Mouse (Mus musculus) heart, postnatal 4 days (tissue): ENCODE measurements at regions not wholly inside any gene's neighbourhood (a gene's known extent, or its start where the extent isn't known, plus 50 kb on each side); places are given as distances from the start of the nearest gene placed in this dataset.

ENCODE experiments used
- DNase-seq: peaks from one replicate; pipeline ENCODE4 v3.0.0; 2021

DNA sequence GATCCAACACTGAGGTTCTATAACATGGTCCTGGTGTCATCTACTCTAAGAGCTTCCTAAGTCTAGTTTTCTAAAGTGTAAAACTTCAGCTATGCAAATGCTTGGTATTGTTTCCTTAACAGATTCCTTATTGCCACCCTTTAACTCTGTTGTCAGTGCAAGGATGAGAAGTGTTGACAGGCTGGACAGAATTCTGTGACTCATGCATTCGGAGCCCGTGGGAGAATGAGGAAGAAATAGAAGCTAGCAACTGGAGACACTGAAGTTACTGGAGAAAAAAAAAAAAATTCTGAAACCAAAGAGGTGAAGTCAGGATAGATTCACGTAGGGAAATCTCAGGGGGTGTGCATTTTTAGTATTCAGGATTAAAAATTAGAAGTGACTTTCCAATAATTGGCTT, 128.6 kb upstream of the Pum3 start:
- DNase-seq, result no peak

- DNase-seq, result no peak
Measured at GRCm38 (mm10) chr19:27556697-27557096, 127.1 kb upstream of the Pum3 start.

- no peak for DNase-seq
Measured at GRCm38 (mm10) chr19:27554841-27555240, 125.2 kb upstream of the Pum3 start.

GRCm38 (mm10) chr19:27553266-27553665, 123.6 kb upstream of the Pum3 start:
- DNase-seq, result no peak

- no peak for DNase-seq
Measured at GRCm38 (mm10) chr19:27537746-27538145, 108.1 kb upstream of the Pum3 start.

- no peak for DNase-seq
Measured at GRCm38 (mm10) chr19:27537066-27537465, 107.4 kb upstream of the Pum3 start.

GRCm38 (mm10) chr19:27527940-27528558, 98.4 kb upstream of the Pum3 start:
- DNase-seq, result no peak

- no peak for DNase-seq
Measured at GRCm38 (mm10) chr19:27519326-27520061, 89.9 kb upstream of the Pum3 start.

- DNase-seq, result peak; percentile 9
Measured at GRCm38 (mm10) chr19:27514267-27514666, 84.6 kb upstream of the Pum3 start.

DNA sequence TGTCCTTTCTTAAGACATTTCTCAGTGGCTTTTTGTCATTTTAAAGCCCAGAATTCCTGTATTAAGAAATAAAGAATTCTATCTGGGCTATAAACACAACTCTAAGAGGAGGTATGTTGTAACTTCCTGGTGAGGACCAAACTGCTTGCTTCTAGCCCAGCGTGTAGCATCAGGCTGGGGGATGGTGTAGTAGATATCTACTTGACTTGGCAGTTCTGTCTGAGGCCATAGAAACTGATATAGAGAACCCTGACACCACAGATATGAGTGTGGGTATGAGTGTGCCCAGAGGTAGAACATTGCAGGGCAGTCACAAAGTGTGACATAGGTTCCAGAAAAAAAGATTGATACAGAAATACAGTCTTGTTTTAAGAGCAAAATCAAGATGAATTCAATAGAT, 83.9 kb upstream of the Pum3 start:
- no peak for DNase-seq

DNA sequence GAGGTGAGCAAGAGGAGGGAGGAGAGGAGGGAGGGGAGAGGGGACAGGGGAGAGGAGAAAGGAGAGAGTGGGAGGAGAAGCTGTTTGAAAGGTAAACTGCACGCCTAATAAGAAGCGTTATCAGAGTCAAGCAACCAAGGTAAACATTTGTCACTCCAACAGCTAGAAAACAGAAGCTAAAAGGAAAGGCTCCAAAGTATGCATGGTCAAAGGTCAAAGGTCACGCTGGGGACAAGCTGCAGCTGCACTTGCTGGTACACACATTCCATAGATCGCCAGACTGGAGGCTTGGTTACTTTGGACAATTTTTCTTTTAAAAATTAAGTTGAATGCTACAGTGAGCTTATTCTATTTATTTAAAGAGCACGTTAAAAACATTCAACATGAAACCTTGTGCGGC, 81.7 kb upstream of the Pum3 start:
- DNase-seq, result no peak

GRCm38 (mm10) chr19:27509956-27510639, 80.5 kb upstream of the Pum3 start:
- DNase-seq, result no peak

- DNase-seq, result no peak
Measured at GRCm38 (mm10) chr19:27498278-27498677, 68.7 kb upstream of the Pum3 start.

DNA sequence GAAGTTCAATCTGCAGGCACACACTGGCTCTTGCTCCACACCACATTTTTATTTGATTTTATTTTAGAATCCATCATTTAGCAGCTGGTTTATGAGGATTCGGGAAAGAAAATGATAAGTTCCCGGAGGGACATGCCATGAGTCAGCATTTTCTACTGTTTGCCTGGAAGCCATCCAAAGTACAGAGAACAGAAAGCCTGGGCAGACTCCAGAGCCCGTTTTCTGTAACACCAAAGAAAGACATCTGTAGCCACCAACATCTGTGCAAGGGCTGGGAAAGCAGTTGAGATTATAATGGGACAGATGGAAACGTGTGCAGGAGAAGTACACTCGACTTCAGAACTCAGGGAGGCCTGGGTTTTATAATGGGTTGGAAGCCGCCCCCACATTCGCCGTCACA, 62.8 kb upstream of the Pum3 start:
- peak; percentile 23 for DNase-seq

- DNase-seq, result no peak
Measured at GRCm38 (mm10) chr19:27491873-27492272, 62.2 kb upstream of the Pum3 start.

GRCm38 (mm10) chr19:27489053-27489452, 59.4 kb upstream of the Pum3 start:
- DNase-seq, result no peak
